Mouse (Mus musculus): ENCODE measurements around the gene Cyp2s1. TPM values are rescaled to one million over a fixed set of nuclear protein-coding genes. Genes with fewer than 3 reads are reported as not detected.

Gene Cyp2s1
- total and polyA plus RNA-seq, 2 experiments from 2014 or later: 3.5 to 4.4 TPM

- DNase-seq (ENCODE audit: low spot score): no peak
- Histone ChIP-seq H3K4me1 (ENCODE audit: insufficient read depth, low read length) (peaks cover 10% of the 10 kb centered on the region; the same call in 1 of the 2 replicates), H3K27me3 (ENCODE audit: insufficient read depth, low read length) (no peaks in the 10 kb centered on the region), H3K9me3 (ENCODE audit: low read length) (no peaks in the 10 kb centered on the region), H3K36me3 (ENCODE audit: insufficient read depth, low read length) (no peaks in the 10 kb centered on the region), H3K4me3 (ENCODE audit: low read length) (no peak overlapping the region), H3K27ac (no peak overlapping the region), H3K9ac (replicated peaks; ENCODE audit: low read length) (no peak overlapping the region), H3K4me2 (ENCODE audit: low read depth, low read length) (no peak overlapping the region)
- no peak for ATAC-seq
- 39% methylated on average over 1 of the region's 1 CpGs for WGBS
- TF ChIP-seq CTCF (IDR thresholded peaks at IDR 0.05; ENCODE audit: low read depth): no peak
These were observed 31.9 kb downstream of the Cyp2s1 start for GRCm38 (mm10) chr7:25784808-25785207.

DNA sequence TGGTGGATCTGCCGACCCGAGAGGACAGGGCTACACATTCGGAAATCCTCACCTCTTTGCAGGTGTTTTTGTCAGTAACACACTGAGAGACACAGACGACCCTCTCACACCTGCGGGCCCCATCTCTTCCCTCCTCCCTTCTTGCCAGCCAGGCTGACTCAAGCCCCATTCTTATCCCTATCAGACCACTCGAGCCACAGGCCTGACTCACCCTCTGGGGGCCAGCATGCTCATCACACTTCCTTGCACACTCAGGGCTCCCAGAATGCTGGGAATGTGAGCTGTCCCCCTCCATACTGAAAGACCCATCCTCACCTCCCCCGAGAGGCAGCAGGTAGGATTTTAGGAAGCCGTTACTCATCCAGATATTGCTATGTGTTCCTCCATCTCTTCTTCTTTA is 33.0 kb downstream of the Cyp2s1 start:
- Histone ChIP-seq H3K4me1 (ENCODE audit: insufficient read depth, low read length) (peaks cover 10% of the 10 kb centered on the region; the same call in 1 of the 2 replicates), H3K4me2 (ENCODE audit: low read depth, low read length) (no peak overlapping the region), H3K9ac (replicated peaks; ENCODE audit: low read length) (no peak overlapping the region), H3K4me3 (ENCODE audit: low read length) (no peak overlapping the region), H3K27ac (no peak overlapping the region), H3K36me3 (ENCODE audit: insufficient read depth, low read length) (no peaks in the 10 kb centered on the region), H3K27me3 (ENCODE audit: insufficient read depth, low read length) (no peaks in the 10 kb centered on the region), H3K9me3 (ENCODE audit: low read length) (no peaks in the 10 kb centered on the region)
- DNase-seq (ENCODE audit: low spot score): no peak
- 72% methylated on average over 8 of the region's 8 CpGs for WGBS
- TF ChIP-seq CTCF (IDR thresholded peaks at IDR 0.05; ENCODE audit: low read depth): no peak
- ATAC-seq: no peak

GRCm38 (mm10) chr7:25782744-25783143 is 34.0 kb downstream of the Cyp2s1 start:
- H3K4me3 ChIP-seq (ENCODE audit: low read length): no peak overlapping the region
- no peak overlapping the region for H3K9ac ChIP-seq (replicated peaks; ENCODE audit: low read length)
- H3K9me3 ChIP-seq (ENCODE audit: low read length): no peaks in the 10 kb centered on the region
- DNase-seq (ENCODE audit: low spot score) (no peak), ATAC-seq (no peak)
- H3K4me1 ChIP-seq (ENCODE audit: insufficient read depth, low read length): peaks cover 10% of the 10 kb centered on the region; the same call in 1 of the 2 replicates
- 76% methylated on average over 6 of the region's 6 CpGs for WGBS
- H3K36me3 ChIP-seq (ENCODE audit: insufficient read depth, low read length): no peaks in the 10 kb centered on the region
- no peak overlapping the region for H3K4me2 ChIP-seq (ENCODE audit: low read depth, low read length)
- H3K27ac ChIP-seq: no peak overlapping the region
- no peak for TF ChIP-seq CTCF (IDR thresholded peaks at IDR 0.05; ENCODE audit: low read depth)
- no peaks in the 10 kb centered on the region for H3K27me3 ChIP-seq (ENCODE audit: insufficient read depth, low read length)

GRCm38 (mm10) chr7:25781937-25782610 is 34.6 kb downstream of the Cyp2s1 start:
- peaks cover 7% of the 10 kb centered on the region; the same call in 1 of the 2 replicates for H3K4me1 ChIP-seq (ENCODE audit: insufficient read depth, low read length)
- H3K4me3 ChIP-seq (ENCODE audit: low read length): peak overlapping the region; percentile 26
- H3K9me3 ChIP-seq (ENCODE audit: low read length): no peaks in the 10 kb centered on the region
- H3K27me3 ChIP-seq (ENCODE audit: insufficient read depth, low read length): no peaks in the 10 kb centered on the region
- H3K9ac ChIP-seq (replicated peaks; ENCODE audit: low read length): peak overlapping the region; percentile 46; the same call in 1 of the 2 replicates
- no peaks in the 10 kb centered on the region for H3K36me3 ChIP-seq (ENCODE audit: insufficient read depth, low read length)
- H3K27ac ChIP-seq: peak overlapping the region; percentile 60; the same call in 1 of the 2 replicates
- ATAC-seq (peak; percentile 62; the same call in 1 of the 2 replicates), DNase-seq (ENCODE audit: low spot score) (no peak)
- peak overlapping the region; percentile 68 for H3K4me2 ChIP-seq (ENCODE audit: low read depth, low read length)
- TF ChIP-seq CTCF (IDR thresholded peaks at IDR 0.05; ENCODE audit: low read depth): no peak
- 44% methylated on average over 11 of the region's 11 CpGs for WGBS

GRCm38 (mm10) chr7:25781321-25781936 is 35.3 kb downstream of the Cyp2s1 start:
- Histone ChIP-seq H3K36me3 (ENCODE audit: insufficient read depth, low read length) (no peaks in the 10 kb centered on the region), H3K27ac (peak overlapping the region; percentile 60), H3K4me3 (ENCODE audit: low read length) (peak overlapping the region; percentile 26), H3K4me1 (ENCODE audit: insufficient read depth, low read length) (peaks cover 7% of the 10 kb centered on the region; the same call in 1 of the 2 replicates), H3K4me2 (ENCODE audit: low read depth, low read length) (peak overlapping the region; percentile 68), H3K9ac (replicated peaks; ENCODE audit: low read length) (peak overlapping the region; percentile 46), H3K9me3 (ENCODE audit: low read length) (no peaks in the 10 kb centered on the region), H3K27me3 (ENCODE audit: insufficient read depth, low read length) (no peaks in the 10 kb centered on the region)
- WGBS: 6% methylated on average over 33 of the region's 33 CpGs
- DNase-seq (ENCODE audit: low spot score) (peak; percentile 45), ATAC-seq (peak; percentile 63)
- no peak for TF ChIP-seq CTCF (IDR thresholded peaks at IDR 0.05; ENCODE audit: low read depth)

- Histone ChIP-seq H3K27ac (peak overlapping the region; percentile 60), H3K4me1 (ENCODE audit: insufficient read depth, low read length) (peaks cover 7% of the 10 kb centered on the region; the same call in 1 of the 2 replicates), H3K27me3 (ENCODE audit: insufficient read depth, low read length) (no peaks in the 10 kb centered on the region), H3K9ac (replicated peaks; ENCODE audit: low read length) (no peak overlapping the region), H3K4me2 (ENCODE audit: low read depth, low read length) (no peak overlapping the region), H3K36me3 (ENCODE audit: insufficient read depth, low read length) (no peaks in the 10 kb centered on the region), H3K9me3 (ENCODE audit: low read length) (no peaks in the 10 kb centered on the region), H3K4me3 (ENCODE audit: low read length) (no peak overlapping the region)
- ATAC-seq (no peak), DNase-seq (ENCODE audit: low spot score) (no peak)
- 32% methylated on average over 4 of the region's 4 CpGs for WGBS
- no peak for TF ChIP-seq CTCF (IDR thresholded peaks at IDR 0.05; ENCODE audit: low read depth)
These were observed 36.0 kb downstream of the Cyp2s1 start for GRCm38 (mm10) chr7:25780753-25781152.

Measured in hindbrain, postnatal 0 days (tissue).